Mouse (Mus musculus) cerebellum, postnatal 36 days (tissue): ENCODE results near the gene Fgf14.
"Not testable (repeated sequence)": the region's sequence is repeated elsewhere in the genome, so short reads cannot be mapped to it uniquely, and the experiment has no call there.

Experiments used
- DNase-seq, 2 experiments: peaks; one replicate each; pipeline ENCODE4 v3.0.0; 2021 to 2022; ENCODE audit warnings: mixed read lengths in 2 of 2

The Fgf14 gene

DNA sequence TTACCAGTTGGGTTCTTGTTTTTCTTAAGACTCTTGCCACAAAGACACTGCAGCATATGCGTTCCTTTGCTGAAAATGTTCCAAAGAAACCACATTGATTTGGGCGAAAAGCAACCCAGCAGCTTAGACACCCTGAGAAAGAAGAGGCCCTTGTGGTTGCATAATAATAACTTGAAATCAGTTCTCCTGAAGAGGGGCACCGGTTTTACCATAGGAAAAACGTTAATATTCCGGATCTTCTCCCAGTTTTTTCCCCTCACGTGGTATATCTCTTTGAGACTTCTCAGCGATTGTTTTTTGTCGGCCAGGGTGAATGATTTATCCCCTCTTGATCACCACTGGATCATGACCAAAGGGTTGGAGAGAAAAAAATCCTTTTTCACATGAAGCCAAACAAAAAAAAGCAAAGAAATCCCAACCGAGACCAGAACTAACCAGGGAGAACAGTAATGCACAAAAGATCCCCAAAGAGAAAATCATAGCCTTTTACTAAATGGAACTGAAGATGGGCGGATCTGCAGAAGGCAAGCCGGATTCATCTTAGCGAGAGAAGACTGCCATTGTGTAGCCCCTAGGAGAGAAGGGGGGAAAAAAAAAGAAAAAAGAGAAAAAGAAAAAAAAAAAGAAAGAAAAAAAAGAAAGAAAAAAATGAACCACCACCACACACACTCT lies at the start of gene Fgf14:
Gene Fgf14, minus strand, starts transcription at position 622 of the 672 bp plus-strand sequence.
- peak in 1 of 2 experiments; percentile 21 for DNase-seq

DNA sequence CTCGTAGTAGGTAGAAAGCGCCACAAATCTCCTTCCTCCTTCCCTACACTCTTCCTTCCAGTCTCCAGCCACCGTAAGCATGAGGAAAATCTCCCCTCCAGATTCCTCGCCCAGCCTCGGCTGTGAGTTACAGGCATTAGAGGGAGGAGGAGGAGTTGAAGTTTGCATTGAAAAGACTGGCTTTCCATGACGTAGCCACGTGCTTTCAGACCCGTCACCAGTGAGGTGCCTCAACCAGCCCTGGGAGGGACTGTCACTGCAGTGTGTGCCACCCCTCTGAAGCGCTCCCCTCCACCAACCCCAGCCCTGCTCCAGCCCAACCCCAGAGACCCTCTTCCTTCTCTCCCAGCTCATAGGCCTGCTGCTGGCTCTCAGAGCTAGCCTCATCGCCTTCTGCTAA lies 452 bp upstream of the Fgf14 start:
- peak; percentile 75 to 78 for DNase-seq

DNA sequence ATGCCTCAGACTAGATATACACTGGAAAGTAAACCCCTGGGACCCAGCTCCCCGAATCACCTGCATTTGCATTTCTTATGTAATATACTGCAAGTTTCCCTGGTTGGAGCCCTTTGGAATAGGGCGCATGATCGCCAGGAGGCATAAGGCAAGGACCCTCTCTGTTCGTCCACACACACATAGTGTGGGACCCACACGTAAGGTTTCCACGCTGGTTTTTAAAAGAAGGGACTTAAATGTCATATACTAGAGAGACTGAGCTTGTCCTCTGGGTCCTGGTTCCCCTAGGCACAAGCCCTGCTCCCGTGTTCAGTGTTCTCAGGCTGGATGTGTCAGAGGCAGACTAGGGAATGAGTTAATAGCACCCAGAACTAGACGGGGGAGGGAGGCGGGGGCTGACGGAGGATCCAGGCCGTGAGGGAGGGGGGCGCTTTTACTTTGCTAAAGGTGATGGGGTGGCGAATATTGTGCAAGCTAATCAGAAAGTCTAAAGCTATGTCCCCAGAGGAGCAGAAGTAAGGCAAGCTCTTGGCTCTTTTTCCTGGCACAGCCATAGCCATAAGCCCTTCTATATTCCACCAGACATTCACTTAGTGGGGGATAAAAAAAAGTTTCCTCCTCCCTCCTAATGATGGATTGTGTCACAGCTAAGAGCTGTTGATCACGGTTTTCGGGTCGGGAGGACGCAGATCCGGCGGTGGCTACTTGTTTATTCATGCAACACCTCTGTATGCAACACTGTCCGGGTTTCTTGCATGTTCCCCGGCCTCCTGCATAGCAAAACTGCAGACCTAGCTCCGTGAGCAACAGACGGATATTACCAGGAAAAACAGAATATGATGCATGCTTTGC lies 1.0 kb downstream of the Fgf14 start:
- peak; percentile 61 to 70 for DNase-seq

DNA sequence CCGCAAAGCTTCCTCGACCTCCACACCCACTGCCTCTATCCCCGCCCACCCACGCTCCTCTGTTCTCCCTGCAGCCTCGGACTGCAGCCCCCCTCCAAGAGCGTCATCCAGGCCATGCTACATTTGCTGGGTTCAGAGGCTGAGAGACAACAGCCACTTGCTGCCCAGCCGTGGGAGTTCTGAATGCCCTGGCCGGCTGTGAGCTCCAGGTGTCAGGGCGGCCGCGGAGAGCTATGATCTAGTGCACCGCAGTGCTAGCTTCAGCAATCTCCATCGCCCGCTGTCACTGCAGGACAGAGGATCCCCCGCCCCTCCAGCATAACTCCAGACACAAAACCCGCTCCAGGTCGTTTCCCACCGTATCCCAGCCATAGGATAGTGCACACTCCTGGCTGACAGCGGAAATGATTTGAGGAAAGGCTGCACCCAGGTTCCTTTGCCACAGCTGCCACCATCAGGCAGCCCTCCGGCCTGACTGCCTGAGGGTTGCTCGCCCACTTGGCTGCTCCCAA lies 1.7 kb downstream of the Fgf14 start:
- DNase-seq = peak; percentile 62 to 68

DNA sequence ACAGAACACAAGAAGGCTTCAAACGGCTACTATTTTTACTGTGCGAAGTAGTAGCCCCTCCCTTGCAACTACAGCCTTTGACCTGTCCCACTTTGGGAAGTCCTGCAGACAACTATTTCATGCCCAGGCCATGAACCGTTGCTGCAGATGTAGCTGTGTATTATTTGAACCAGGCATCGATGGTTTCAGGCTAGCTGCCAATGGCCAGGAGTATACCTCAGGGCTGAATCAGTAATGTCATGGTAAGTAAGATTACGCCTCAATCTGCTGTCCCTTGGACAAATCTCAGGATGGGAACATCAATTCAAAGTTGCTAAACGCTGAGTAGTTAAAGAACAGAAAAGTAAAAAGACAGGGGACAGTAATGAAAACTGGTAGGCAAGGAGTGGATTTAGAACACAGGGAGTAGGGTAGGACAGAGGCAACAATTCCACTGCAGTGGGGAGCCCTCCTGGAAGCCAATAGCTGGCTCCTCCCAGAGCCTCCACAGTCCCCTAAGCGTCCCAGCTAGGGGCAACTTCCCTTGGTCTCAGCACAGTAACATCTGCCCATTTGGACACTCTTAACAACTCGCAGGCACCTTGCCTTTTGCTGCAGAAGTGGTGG lies 2.3 kb downstream of the Fgf14 start:
- peak; percentile 33 to 56 for DNase-seq

DNA sequence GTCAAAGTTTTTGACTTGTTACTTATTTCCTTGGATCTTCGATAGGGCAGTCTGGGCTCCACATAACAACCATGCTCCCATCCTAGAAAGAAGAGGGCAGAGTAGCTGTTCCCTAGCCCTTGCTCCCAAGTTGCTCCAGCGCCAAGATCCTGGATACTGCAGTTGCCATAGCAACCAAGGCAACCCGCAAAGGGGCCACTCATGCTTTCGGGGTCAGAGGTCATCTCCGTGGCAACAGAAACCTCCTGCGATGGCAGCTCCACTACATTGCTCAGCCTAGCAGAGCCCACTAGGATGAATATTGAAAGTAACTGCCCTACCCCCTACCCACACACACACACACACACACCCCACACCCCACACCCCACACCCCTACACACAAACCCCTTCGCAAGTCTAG lies 7.2 kb downstream of the Fgf14 start:
- DNase-seq = peak; percentile 31 to 32

DNA sequence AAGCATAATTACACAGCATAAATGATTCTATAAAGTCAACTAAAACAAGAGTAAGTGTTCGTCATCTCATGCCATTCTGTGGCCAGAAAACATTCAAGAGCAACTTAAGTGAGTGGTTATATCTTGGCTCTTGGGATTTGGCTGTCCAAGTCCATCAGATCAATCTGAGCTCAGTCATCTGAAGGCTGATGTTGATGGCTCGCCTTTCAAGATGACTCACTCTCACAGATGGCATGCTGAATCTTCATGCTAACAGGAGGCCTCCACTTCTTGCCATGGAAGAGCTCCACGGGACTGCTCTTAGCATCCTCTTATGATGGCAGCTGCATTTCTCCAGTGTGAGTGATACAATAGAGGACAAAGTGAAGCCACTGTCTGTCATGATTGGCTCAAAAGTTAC lies 34.1 kb downstream of the Fgf14 start:
- peak; percentile 24 to 46 for DNase-seq

DNA sequence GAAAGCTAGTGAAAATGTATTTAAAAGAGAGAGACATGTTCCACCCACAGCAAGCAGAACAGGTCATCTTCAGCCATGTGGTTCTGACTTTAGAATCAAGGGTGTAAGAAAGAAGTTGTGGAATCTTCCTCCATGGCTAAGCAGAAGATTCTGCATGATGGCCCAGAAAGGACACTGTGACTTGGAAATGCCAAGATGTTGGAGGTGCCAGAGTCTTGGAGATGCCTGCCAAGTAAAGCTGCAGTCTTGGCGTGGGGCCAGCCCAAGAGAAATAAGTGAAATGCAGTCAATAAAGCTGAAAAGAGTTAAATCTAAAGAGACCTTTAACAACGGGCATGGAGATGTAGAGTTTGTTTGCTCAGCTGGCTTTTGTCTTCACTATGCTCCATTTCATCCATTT lies 42.0 kb downstream of the Fgf14 start:
- DNase-seq = peak; percentile 60 to 70

DNA sequence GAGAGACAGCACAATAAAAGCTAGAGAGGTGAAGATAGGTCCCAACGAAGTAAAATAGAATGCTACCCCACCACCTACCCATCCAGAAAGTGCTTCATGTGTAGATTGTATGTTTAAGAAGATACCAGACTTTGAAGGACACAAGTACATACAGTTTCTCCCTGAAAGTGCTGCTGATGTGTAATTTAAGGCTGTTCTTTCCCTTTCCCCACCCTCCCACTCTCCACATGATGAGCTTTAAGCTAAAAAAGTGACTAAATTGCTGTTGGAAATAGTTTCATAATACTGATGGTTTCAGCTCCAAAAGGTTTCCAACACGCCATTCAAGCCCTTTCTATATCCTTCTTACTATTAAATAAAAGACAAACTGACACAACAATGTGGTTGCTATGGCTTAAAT lies 63.5 kb downstream of the Fgf14 start:
- DNase-seq = no peak

DNA sequence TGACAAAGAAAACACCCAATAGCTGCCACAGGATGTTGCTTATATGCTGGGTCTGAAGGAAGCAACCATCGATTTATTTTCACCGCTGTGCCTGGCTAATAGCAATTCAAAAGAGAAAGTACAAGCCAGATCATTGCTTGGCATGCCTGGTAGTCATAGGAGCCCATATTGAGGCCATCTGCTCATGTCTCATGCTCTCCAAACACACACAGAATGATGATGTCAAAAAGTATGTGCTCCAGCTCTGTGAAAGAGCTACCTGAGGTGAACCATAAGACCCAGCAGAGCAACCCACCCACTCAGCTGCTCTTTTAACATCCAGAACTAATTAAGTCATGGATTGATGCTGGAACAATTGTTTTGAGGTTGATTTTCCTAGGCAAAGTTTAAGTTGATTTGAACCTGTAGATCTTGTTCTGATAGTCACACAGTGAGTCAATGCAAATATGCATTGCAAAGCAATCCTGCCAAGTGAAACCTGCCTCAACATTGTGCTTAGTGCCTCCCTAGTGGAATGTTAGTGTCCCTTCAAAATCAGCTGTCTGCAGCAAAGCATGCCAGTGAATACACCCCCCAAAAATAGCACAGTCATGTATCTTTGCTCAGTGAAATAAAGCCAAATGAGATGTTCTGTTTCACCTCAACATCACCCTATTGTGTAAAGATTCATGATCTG lies 70.8 kb downstream of the Fgf14 start:
- DNase-seq = peak; percentile 54 to 74

DNA sequence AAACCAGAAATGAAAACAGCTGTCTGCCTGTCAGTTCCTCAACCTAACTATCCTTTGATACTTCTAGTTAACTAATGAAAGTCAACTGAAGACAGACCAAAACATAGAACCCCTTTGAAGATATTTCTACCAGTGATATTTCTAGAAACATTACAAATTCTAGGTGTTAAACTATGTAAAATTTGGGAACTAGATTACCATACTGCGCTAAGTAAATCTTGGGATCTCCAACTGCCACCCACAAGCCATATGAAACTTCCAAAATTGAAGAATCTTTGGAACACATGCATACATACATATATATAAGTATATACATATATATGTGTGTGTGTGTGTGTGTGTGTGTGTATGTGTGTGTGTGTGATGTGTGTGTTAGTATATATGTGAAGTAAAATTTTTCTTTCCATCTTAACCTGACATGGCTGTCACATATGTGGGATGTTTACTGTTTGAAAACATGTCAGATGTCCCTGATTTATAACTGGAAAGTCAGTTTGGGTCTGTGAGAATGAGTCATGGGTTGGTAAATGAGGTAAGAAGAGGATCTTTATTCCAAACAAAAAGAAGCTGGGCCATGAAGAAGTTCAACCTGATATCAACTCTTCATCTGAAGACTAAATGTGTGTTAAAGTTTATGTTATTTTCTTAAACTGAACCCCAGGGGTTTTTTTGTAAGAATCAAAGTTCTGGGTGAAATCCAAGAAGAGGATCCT lies 71.7 kb downstream of the Fgf14 start:
- no peak for DNase-seq

DNA sequence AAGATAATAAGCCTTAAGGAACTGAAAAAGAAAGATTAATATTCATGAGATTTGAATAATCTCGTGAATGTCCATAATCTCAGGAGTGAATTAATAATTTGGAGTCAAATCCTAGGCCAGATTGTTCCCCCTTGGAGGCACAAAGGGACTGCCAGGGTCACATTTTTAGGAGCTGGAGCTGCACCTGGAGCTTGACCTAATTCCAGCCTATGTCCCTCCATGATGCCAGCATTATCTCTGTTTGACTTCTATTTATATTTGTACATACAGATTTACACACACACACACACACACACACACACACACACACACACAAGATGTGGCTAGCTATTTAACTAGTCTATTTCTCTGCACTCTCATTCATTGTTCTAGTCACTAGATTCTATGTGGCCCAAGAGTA lies 100.4 kb downstream of the Fgf14 start:
- peak; percentile 61 to 75 for DNase-seq

DNA sequence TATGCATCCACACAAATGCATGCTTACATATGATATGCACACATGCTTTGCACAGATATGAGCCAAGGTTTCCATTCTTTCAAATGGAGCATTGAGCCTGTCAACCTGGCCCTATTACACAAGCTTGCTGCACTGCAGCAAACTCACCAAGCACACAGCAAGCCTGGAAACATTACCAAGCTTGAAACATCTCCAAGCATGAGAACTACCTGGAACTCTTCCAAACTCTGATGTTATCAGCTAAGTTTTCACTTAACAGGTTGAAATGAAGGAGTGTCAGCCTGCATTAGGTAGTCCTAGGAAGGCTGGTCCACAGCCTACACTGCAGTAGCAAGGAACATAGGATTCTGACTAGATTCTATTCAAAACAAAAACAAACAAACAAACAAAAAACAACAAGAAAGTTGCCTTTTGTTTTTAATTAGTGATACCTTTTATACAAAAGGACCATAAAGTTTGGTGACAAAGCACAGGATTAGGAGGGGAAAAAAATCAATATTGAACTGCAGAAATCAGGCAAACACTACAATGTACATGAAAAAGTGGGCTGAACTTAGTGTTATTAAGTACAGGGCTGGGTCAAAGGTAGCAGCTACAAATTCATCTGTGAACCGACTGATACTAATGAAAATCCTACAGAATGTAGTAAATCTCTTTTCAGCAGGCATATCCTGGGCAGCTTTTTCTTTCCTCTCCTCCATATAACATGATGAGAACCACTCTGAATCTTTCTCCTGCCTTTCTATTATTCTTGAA lies 101.6 kb downstream of the Fgf14 start:
- DNase-seq = peak; percentile 61 to 72

DNA sequence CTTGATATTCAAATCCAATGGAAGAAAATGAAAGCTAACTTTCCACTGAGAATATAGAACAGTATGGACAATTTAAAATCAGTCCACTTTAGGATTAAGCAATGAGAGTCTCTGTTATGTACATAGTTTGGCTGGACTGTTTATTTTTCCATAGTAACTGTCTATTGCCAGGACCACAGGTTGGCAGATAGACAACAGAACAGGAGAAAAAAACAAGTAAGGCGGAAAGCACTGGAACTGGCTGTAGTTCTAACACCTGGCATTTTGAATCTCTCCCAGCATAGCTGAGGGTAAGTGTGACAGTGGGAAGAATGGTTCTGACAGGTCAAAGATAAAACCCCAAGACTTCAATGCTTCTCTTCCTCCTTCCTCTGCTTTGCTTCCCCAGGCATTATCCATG lies 110.5 kb downstream of the Fgf14 start:
- peak; percentile 51 to 77 for DNase-seq

DNA sequence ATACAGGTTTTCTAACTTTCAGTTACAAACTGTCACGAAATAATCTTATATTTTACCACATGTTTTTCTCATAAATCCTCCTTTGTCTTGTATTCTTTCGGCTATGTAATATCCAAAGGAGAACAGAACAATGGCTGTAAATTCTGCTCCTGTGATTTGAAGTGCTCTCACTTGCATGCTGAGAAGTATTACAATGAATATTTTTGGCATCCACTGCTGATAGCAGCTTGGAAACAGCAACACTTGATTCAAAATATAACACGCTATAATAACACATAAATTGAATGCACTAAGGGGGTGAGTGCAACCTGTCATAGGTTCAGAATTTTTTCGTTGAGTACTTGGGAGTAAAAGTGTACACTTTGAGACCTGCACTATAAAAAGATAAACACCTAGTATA lies 115.4 kb downstream of the Fgf14 start:
- no peak for DNase-seq

DNA sequence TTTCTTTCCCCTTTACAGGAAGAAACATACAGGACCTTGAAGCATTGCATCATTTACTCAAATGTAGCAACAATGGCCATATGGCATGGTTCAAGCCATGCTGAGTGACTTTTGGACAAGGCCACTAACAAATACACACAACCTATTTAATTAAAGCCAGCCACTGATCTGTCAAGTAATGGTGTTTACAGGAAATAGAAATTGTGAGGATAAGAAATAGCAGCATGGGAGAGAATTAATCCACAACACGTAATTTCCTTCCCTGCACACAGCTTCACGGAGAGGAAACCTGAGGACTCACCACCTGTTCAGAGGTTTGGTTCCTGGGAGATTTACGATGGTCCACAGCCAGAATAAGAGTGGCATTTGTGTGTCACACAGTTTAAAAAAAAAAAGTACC lies 140.8 kb downstream of the Fgf14 start:
- peak; percentile 74 to 80 for DNase-seq

DNA sequence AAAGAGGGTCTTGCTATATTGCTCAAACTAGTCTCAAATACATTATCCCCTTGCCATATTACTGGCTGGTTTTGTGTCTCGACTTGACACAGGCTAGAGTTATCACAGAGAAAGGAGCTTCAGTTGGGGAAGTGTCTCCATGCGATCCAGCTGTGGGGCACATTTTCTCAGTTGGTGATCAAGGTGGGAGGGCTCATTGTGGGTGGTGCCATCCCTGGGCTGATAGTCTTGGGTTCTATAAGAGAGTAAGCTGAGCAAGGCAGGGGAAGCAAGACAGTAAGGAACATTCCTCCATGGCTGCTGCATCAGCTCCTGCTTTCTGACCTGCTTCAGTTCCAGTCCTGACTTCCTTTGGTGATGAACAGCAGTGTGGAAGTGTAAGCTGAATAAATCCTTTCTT lies 141.6 kb downstream of the Fgf14 start:
- DNase-seq = not testable (repeated sequence)

DNA sequence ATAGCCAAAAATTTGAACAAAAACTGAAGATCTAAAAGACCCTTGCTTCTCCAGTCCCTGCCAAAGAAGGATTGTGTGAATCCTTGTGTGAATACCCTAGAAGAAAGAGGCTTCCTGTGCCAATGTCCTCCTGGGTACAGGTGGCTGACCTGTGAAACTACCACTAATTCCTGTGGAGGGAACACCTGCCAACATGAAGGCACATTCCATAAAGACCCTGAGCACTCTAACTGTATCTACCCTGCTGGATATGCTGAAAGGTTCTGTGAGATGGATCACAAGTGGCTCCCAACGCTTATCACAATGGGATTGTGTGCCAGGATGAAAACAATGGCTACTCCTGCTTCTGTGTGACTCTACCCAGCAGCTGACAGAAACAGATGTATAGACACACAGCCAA lies 144.9 kb downstream of the Fgf14 start:
- peak in 1 of 2 experiments; percentile 59 for DNase-seq

DNA sequence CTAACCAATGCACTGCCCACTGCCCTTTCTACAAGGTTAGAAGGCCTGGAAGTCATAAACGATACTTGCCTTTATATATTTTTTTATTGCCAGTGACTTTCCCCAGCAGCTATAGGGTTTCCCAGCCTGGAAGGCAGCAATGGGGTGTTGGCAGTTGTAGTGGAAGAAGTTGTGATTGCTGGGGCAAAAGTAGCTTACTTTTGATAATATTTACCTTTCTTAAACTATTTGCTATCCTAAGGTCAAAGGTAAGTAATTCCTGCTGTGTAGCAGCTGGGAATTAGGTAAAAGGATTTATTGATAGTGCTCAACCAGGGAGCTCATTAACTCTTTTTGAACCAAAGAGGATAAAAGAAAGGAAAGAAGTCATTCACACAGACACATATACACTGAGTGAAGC lies 164.9 kb downstream of the Fgf14 start:
- DNase-seq = no peak

DNA sequence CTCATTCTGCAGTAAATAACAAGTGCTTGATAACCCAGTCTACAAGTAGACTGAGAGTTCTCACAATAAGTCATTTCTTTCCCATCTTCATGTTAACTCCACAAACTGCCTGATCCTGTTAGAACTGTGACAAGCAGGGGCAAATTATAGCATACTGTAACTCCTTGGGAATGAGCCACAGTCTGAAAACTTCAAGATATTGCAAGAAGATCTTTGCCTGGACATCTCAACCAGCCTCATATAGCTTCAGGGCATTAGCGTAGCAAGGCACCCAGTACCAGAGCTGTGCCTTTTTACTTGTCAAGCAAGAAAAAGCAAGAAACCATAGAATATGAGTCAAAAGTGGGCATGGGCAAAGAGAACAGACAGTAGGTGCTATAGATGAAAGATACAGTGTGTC lies 188.0 kb downstream of the Fgf14 start:
- DNase-seq = no peak

DNA sequence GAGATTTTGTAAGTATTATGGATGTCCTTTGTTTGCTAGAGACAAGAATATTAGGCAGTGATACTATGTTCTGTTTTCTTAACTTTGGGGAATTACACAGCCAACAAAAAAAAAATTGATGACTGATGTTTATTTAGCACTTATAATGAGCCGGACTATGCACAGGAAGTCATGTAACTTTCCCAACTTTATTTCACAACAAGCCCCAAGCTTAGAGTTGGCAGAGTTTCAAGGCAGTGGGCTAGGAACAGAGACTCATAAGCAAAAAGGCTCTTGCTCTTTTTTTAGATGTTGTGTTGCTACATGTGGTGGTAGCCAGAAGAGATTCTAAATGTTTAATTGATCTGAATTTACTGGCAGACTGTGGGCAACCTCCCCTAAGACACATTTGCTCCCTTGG lies 191.7 kb downstream of the Fgf14 start:
- DNase-seq = no peak
